Mouse (Mus musculus) ES-E14 (cell line): ENCODE measurements at regions not wholly inside any gene's neighbourhood (a gene's known extent, or its start where the extent isn't known, plus 50 kb on each side); places are given as distances from the start of the nearest gene placed in this dataset.
A peak's percentile ranks its signal among the peaks of the same experiment; 100 is the strongest.

Experiments
- DNase-seq: peaks from one replicate; pipeline ENCODE4 v3.0.0-alpha.2; 2013; ENCODE audit warnings: low read depth, low spot score
- H3K27ac ChIP-seq: 2 replicates; pipeline ENCODE4 v1.5.1; 2012; ENCODE audit warnings: low read depth, mild to moderate bottlenecking, low read length, moderate library complexity, mixed read lengths; ENCODE audit not compliant: poor library complexity, insufficient read depth, severe bottlenecking
- H3K36me3 ChIP-seq: 2 replicates; pipeline ENCODE4 v1.6.1; 2012; ENCODE audit warnings: mild to moderate bottlenecking, low read length, moderate library complexity, mixed read lengths; ENCODE audit not compliant: control insufficient read depth, poor library complexity, insufficient read depth, severe bottlenecking
- H3K4me1 ChIP-seq, 2 experiments: fragments of 150-350 bp in 1 of 2; sonication (generic) in 1 of 2; 2 replicates each; pipeline ENCODE4 v1.6.1; 2012; ENCODE audit warnings: low read length in 2 of 2, mild to moderate bottlenecking in 1 of 2, mixed read lengths in 1 of 2; ENCODE audit not compliant: control insufficient read depth in 2 of 2, insufficient read depth in 2 of 2, poor library complexity in 1 of 2
- H3K4me3 ChIP-seq, 2 experiments: fragments of 150-350 bp in 1 of 2; sonication (generic) in 1 of 2; 2 replicates each; pipeline ENCODE4 v1.5.1; 2012; ENCODE audit warnings: low read length in 2 of 2, low read depth in 1 of 2, mild to moderate bottlenecking in 1 of 2, mixed read lengths in 1 of 2; ENCODE audit not compliant: insufficient read depth in 1 of 2, poor library complexity in 1 of 2, severe bottlenecking in 1 of 2
- H3K9ac ChIP-seq: 2 replicates; pipeline ENCODE4 v1.6.1; 2012; ENCODE audit warnings: low read depth, mild to moderate bottlenecking, low read length, mixed read lengths; ENCODE audit not compliant: poor library complexity, insufficient read depth, severe bottlenecking
- H3K9me3 ChIP-seq: fragments of 150-350 bp; sonication (generic); 2 replicates; pipeline ENCODE4 v1.6.1; 2012; ENCODE audit warnings: low read depth, mild to moderate bottlenecking, low read length; ENCODE audit not compliant: control insufficient read depth, insufficient read depth
- CHD2 ChIP-seq: IDR thresholded peaks from 2 replicates; pipeline ENCODE4 v1.6.1; 2014; ENCODE audit warnings: mild to moderate bottlenecking, low read depth, low read length, inconsistent platforms
- HCFC1 ChIP-seq: IDR thresholded peaks from 2 replicates; pipeline ENCODE4 v1.6.1; 2012; ENCODE audit warnings: low read length, inconsistent platforms, borderline replicate concordance; ENCODE audit not compliant: insufficient read depth
- MAFK ChIP-seq: IDR thresholded peaks from 2 replicates; pipeline ENCODE4 v1.6.1; 2014; ENCODE audit warnings: mild to moderate bottlenecking, low read depth, low read length, inconsistent platforms; ENCODE audit not compliant: insufficient read depth
- ZC3H11A ChIP-seq: IDR thresholded peaks from 2 replicates; pipeline ENCODE4 v1.6.1; 2012; ENCODE audit warnings: low read depth, mild to moderate bottlenecking, inconsistent platforms, low read length, borderline replicate concordance
- ZNF384 ChIP-seq: IDR thresholded peaks from 2 replicates; pipeline ENCODE4 v1.6.1; 2012; ENCODE audit warnings: low read depth, low read length, inconsistent platforms
- in situ Hi-C, 2 experiments: fragments of 600-800 bp; cut with MboI; formaldehyde crosslinking; loops; one replicate each; pipeline ENCODE4 v1.15.1; 2025; ENCODE audit warnings: low sequenced_read_pairs in 2 of 2, inconsistent platforms in 1 of 2; ENCODE audit not compliant: unreplicated experiment in 2 of 2

DNA sequence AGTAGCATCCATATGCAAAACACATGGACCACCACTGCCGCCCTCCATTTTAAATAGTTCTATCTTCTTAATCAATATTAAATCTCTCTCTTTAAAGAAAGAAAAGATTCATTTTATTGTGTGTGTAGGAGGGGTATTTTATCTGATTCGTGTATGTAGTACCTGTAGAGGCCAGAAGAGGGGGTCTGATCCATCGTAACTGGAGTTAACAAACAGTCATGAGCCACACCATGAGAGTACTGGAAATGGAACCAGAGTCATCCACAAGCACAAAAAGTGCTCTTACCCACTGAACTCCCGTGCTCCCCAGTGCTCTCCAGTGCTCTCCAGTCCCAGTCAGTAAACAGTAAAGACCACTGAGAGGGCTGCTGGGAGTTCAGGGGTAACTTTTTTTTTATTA lies 374.4 kb downstream of the Nuf2 start:
- Histone ChIP-seq H3K36me3 (no peaks in the 10 kb centered on the region), H3K27ac (no peak overlapping the region), H3K4me1 (no peaks in the 10 kb centered on the region), H3K9me3 (no peaks in the 10 kb centered on the region), H3K9ac (no peak overlapping the region), H3K4me3 (no peak overlapping the region)
- TF ChIP-seq MAFK (no peak), HCFC1 (no peak), ZC3H11A (no peak), CHD2 (no peak), ZNF384 (no peak)
- in situ Hi-C loops = no loop called here
- peak; percentile 21 for DNase-seq

GRCm38 (mm10) chr1:169155484-169156459 lies 375.5 kb downstream of the Nuf2 start:
- H3K27ac ChIP-seq = no peak overlapping the region
- in situ Hi-C loops = no loop called here
- no peak for DNase-seq

GRCm38 (mm10) chr1:169142216-169142615 lies 389.0 kb downstream of the Nuf2 start:
- TF ChIP-seq CHD2 (no peak), ZC3H11A (no peak), ZNF384 (no peak), MAFK (no peak), HCFC1 (no peak)
- Histone ChIP-seq H3K36me3 (no peaks in the 10 kb centered on the region), H3K9me3 (no peaks in the 10 kb centered on the region), H3K4me1 (no peaks in the 10 kb centered on the region), H3K4me3 (no peak overlapping the region), H3K27ac (no peak overlapping the region), H3K9ac (no peak overlapping the region)
- in situ Hi-C loops = no loop called here
- DNase-seq = no peak

More at GRCm38 (mm10) chr1:169155484-169156459, 375.5 kb downstream of the Nuf2 start:
- Histone ChIP-seq H3K36me3 (no peaks in the 10 kb centered on the region), H3K9ac (no peak overlapping the region), H3K4me3 (no peak overlapping the region), H3K4me1 (no peaks in the 10 kb centered on the region), H3K9me3 (no peaks in the 10 kb centered on the region)
- TF ChIP-seq HCFC1 (no peak), MAFK (no peak), ZC3H11A (no peak), ZNF384 (no peak), CHD2 (no peak)

DNA sequence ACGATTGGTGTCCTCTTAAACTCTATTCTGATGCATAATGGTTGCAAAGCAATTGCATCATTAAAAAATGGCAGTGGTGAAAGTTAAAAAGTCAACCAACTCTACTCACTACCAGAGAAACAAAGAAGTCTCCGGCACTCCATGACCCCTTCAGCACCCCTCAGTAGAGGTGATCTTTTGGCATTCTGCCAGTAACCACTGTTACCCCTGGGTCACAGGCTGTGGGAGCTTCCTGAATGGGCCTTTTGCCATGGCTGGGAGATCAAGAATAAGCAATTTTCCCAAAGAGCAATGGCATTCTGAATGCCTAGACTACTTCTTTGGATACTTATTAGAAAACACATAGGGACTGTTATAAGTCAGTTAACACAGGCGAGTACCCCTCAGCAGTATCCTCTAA lies 391.2 kb downstream of the Nuf2 start:
- DNase-seq = no peak
- Histone ChIP-seq H3K9me3 (no peaks in the 10 kb centered on the region), H3K4me3 (no peak overlapping the region), H3K4me1 (no peaks in the 10 kb centered on the region), H3K9ac (no peak overlapping the region), H3K36me3 (no peaks in the 10 kb centered on the region), H3K27ac (no peak overlapping the region)
- TF ChIP-seq ZNF384 (no peak), ZC3H11A (no peak), MAFK (no peak), HCFC1 (no peak), CHD2 (no peak)
- in situ Hi-C loops = no loop called here

DNA sequence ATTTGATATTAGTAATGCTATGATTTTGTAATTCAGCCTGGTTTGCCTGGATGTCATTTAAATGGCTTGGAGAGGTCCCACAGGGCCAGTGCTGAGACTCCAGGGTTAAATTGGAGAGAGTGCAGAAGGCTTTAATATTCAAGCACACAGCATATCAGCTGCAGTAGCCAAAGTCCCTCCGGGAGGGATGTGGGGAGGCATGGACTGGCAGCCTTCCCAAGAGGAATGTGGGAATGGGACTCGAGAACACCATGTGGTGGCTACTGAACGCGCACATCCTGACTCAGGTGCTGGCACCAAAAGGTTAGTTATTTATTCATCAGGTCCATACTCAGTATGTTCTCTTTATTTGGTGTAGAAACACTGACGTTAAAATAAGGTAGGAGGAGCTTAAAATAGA lies 391.8 kb downstream of the Nuf2 start:
- no peak for DNase-seq
- H3K4me1 ChIP-seq = no peaks in the 10 kb centered on the region
- H3K9me3 ChIP-seq = no peaks in the 10 kb centered on the region
- no peak overlapping the region for H3K27ac ChIP-seq
- in situ Hi-C loops = no loop called here
- TF ChIP-seq CHD2 (no peak), HCFC1 (no peak), ZNF384 (no peak), MAFK (no peak), ZC3H11A (no peak)
- H3K36me3 ChIP-seq = no peaks in the 10 kb centered on the region
- H3K9ac ChIP-seq = no peak overlapping the region
- no peak overlapping the region for H3K4me3 ChIP-seq
